Mouse (Mus musculus) midbrain, embryonic 14.5 days (tissue): ENCODE results near the gene BC025920. TPM values are rescaled to one million over a fixed set of nuclear protein-coding genes. Genes with fewer than 3 reads are reported as not detected.
A peak's percentile ranks its signal among the peaks of the same experiment; 100 is the strongest.
"Not testable (repeated sequence)": the region's sequence is repeated elsewhere in the genome, so short reads cannot be mapped to it uniquely, and the experiment has no call there.

Experiments used
- ATAC-seq: fragments of 200-750 bp; cut with Nextera tagmentation; 2 replicates; pipeline ENCODE4 v1.8.0; 2017; ENCODE audit warnings: moderate number of reproducible peaks, moderate library complexity; ENCODE audit not compliant: low FRiP score, low TSS enrichment
- DNase-seq: peaks from one replicate; pipeline ENCODE4 v3.0.0-alpha.2; 2015
- H3K27ac ChIP-seq: fragments of 300-500 bp; sonication (generic); replicated peaks from 2 replicates; pipeline ENCODE4 v1.5.1; 2014; ENCODE audit warnings: mild to moderate bottlenecking, low read depth, low read length, moderate library complexity
- H3K27me3 ChIP-seq: fragments of 300-500 bp; sonication (generic); 2 replicates; pipeline ENCODE4 v1.6.1; 2014; ENCODE audit warnings: low read length, control low read depth, mixed read lengths; ENCODE audit not compliant: control insufficient read depth, insufficient read depth
- H3K36me3 ChIP-seq: fragments of 300-500 bp; sonication (generic); 2 replicates; pipeline ENCODE4 v1.6.1; 2014; ENCODE audit warnings: low read length, control low read depth; ENCODE audit not compliant: control insufficient read depth, insufficient read depth
- H3K4me1 ChIP-seq: fragments of 300-500 bp; sonication (generic); 2 replicates; pipeline ENCODE4 v1.6.1; 2014; ENCODE audit warnings: mild to moderate bottlenecking, antibody characterized with exemption, low read length, control low read depth; ENCODE audit not compliant: control insufficient read depth, insufficient read depth
- H3K4me2 ChIP-seq: fragments of 300-500 bp; sonication (generic); 2 replicates; pipeline ENCODE4 v1.6.1; 2014; ENCODE audit warnings: mild to moderate bottlenecking, low read length, moderate library complexity
- H3K4me3 ChIP-seq: fragments of 300-500 bp; sonication (generic); replicated peaks from 2 replicates; pipeline ENCODE4 v1.5.1; 2014; ENCODE audit warnings: low read depth, low read length
- H3K9ac ChIP-seq: fragments of 300-500 bp; sonication (generic); replicated peaks from 2 replicates; pipeline ENCODE4 v1.6.1; 2014; ENCODE audit warnings: mild to moderate bottlenecking, low read length, moderate library complexity
- H3K9me3 ChIP-seq: fragments of 300-500 bp; sonication (generic); 2 replicates; pipeline ENCODE4 v1.6.1; 2016; ENCODE audit warnings: low read length, control low read depth, mixed read lengths; ENCODE audit not compliant: control insufficient read depth
- WGBS: fragments of 180-500 bp; shearing (Covaris S2); extraction: QIAGEN DNeasy Blood & Tissue Kit; methylation state at CpG from one replicate; pipeline ENCODE4 v1.1.7; 2014; 5-methylcytosine and 5-hydroxymethylcytosine counted together
- polyA plus RNA-seq: library from polyadenylated mRNA; unstranded; fragments of >200 nt; fragmentation: Nextera tagmentation; extraction: Ambion mirVana; gene quantifications from 2 replicates; pipeline ENCODE4 v1.2.1, GENCODE M21; 2014

The BC025920 gene
- polyA plus RNA-seq, 1 experiment from 2014 or later = 0.74 TPM

- Histone ChIP-seq H3K4me1 (peaks cover 30% of the 10 kb centered on the region), H3K4me3 (no peak overlapping the region), H3K27me3 (no peaks in the 10 kb centered on the region), H3K27ac (no peak overlapping the region), H3K9ac (no peak overlapping the region), H3K9me3 (no peaks in the 10 kb centered on the region), H3K4me2 (no peak overlapping the region), H3K36me3 (no peaks in the 10 kb centered on the region)
- 81% methylated on average over 6 of the region's 6 CpGs for WGBS
- ATAC-seq (no peak), DNase-seq (no peak)
Measured at GRCm38 (mm10) chr10:81638101-81638500, 32.0 kb downstream of the BC025920 start.

GRCm38 (mm10) chr10:81640825-81641224 lies 34.8 kb downstream of the BC025920 start:
- not testable (repeated sequence) for H3K36me3 ChIP-seq, H3K4me3 ChIP-seq, H3K4me2 ChIP-seq, H3K27ac ChIP-seq, ATAC-seq, H3K9ac ChIP-seq, H3K27me3 ChIP-seq, DNase-seq, H3K9me3 ChIP-seq
- 40% methylated on average over 4 of the region's 4 CpGs for WGBS
- H3K4me1 ChIP-seq = peaks cover 22% of the 10 kb centered on the region

GRCm38 (mm10) chr10:81641566-81641965 lies 35.5 kb downstream of the BC025920 start:
- Histone ChIP-seq H3K4me1 (peaks cover 22% of the 10 kb centered on the region), H3K9ac (no peak overlapping the region), H3K9me3 (no peaks in the 10 kb centered on the region), H3K27ac (no peak overlapping the region), H3K27me3 (no peaks in the 10 kb centered on the region), H3K36me3 (no peaks in the 10 kb centered on the region), H3K4me3 (no peak overlapping the region), H3K4me2 (peak overlapping the region; percentile 96; the same call in 1 of the 2 replicates)
- WGBS = 93% methylated on average over 2 of the region's 2 CpGs
- DNase-seq (no peak), ATAC-seq (no peak)

GRCm38 (mm10) chr10:81641978-81642647 lies 36.0 kb downstream of the BC025920 start:
- ATAC-seq (no peak), DNase-seq (no peak)
- Histone ChIP-seq H3K9ac (peak overlapping the region; percentile 95), H3K36me3 (no peaks in the 10 kb centered on the region), H3K4me3 (peak overlapping the region; percentile 70), H3K4me2 (peak overlapping the region; percentile 96), H3K9me3 (no peaks in the 10 kb centered on the region), H3K27ac (no peak overlapping the region), H3K27me3 (no peaks in the 10 kb centered on the region), H3K4me1 (peaks cover 22% of the 10 kb centered on the region)
- 78% methylated on average over 8 of the region's 8 CpGs for WGBS

- no peak; the same call in none of the 2 replicates for ATAC-seq
Measured at GRCm38 (mm10) chr10:81642648-81643448, 36.8 kb downstream of the BC025920 start.

GRCm38 (mm10) chr10:81643449-81644055 lies 37.5 kb downstream of the BC025920 start:
- H3K36me3 ChIP-seq = no peaks in the 10 kb centered on the region
- no peaks in the 10 kb centered on the region for H3K27me3 ChIP-seq
- H3K9me3 ChIP-seq = no peaks in the 10 kb centered on the region
- peak overlapping the region; percentile 96 for H3K27ac ChIP-seq
- ATAC-seq (peak; percentile 88), DNase-seq (peak; percentile 98)
- peak overlapping the region; percentile 95 for H3K9ac ChIP-seq
- peaks cover 22% of the 10 kb centered on the region for H3K4me1 ChIP-seq
- H3K4me2 ChIP-seq = peak overlapping the region; percentile 96
- H3K4me3 ChIP-seq = peak overlapping the region; percentile 70
- WGBS = under 1% methylated on average over 75 of the region's 75 CpGs

More at GRCm38 (mm10) chr10:81642648-81643448, 36.8 kb downstream of the BC025920 start:
- Histone ChIP-seq H3K9ac (peak overlapping the region; percentile 95), H3K27ac (peak overlapping the region; percentile 96), H3K27me3 (no peaks in the 10 kb centered on the region), H3K4me2 (peak overlapping the region; percentile 96), H3K36me3 (no peaks in the 10 kb centered on the region), H3K4me3 (peak overlapping the region; percentile 70), H3K4me1 (peaks cover 22% of the 10 kb centered on the region), H3K9me3 (no peaks in the 10 kb centered on the region)
- DNase-seq = no peak
- 23% methylated on average over 24 of the region's 24 CpGs for WGBS

- H3K4me2 ChIP-seq = peak overlapping the region; percentile 96
- H3K27me3 ChIP-seq = no peaks in the 10 kb centered on the region
- WGBS = 54% methylated on average over 2 of the region's 2 CpGs
- no peaks in the 10 kb centered on the region for H3K36me3 ChIP-seq
- H3K9ac ChIP-seq = peak overlapping the region; percentile 95; the same call in 1 of the 2 replicates
- no peak for DNase-seq
- H3K4me1 ChIP-seq = peaks cover 22% of the 10 kb centered on the region
- H3K9me3 ChIP-seq = no peaks in the 10 kb centered on the region
- ATAC-seq = 0 out of 2 replicates have a peak, but pooled peaks have one; percentile 9
- peak overlapping the region; percentile 96 for H3K27ac ChIP-seq
- H3K4me3 ChIP-seq = peak overlapping the region; percentile 70
Measured at GRCm38 (mm10) chr10:81644162-81644561, 38.1 kb downstream of the BC025920 start.

GRCm38 (mm10) chr10:81644716-81645115 lies 38.6 kb downstream of the BC025920 start:
- Histone ChIP-seq H3K4me2 (no peak overlapping the region), H3K9me3 (no peaks in the 10 kb centered on the region), H3K36me3 (no peaks in the 10 kb centered on the region), H3K4me1 (peaks cover 22% of the 10 kb centered on the region), H3K4me3 (no peak overlapping the region), H3K9ac (no peak overlapping the region), H3K27me3 (no peaks in the 10 kb centered on the region), H3K27ac (no peak overlapping the region)
- no peak for DNase-seq
- no peak for ATAC-seq
- 93% methylated on average over 18 of the region's 18 CpGs for WGBS
